Mouse (Mus musculus): ENCODE data around the gene Rps6kc1. TPM values are rescaled to one million over a fixed set of nuclear protein-coding genes. Genes with fewer than 3 reads are reported as not detected.

Rps6kc1 gene
- total RNA-seq, 2 experiments from 2014 or later: 13.3 to 14.8 TPM

- intact Hi-C loops (cut with DNase I; ENCODE audit: low total_unique reads): no loop called here
- DNase-seq: no peak
Observed at GRCm38 (mm10) chr1:190723926-190724430, 187.6 kb downstream of the Rps6kc1 start.

GRCm38 (mm10) chr1:190713848-190714247 is 197.7 kb downstream of the Rps6kc1 start:
- intact Hi-C loops (cut with DNase I; ENCODE audit: low total_unique reads): no loop called here
- DNase-seq: no peak

GRCm38 (mm10) chr1:190697576-190697975 is 214.0 kb downstream of the Rps6kc1 start:
- intact Hi-C loops (cut with DNase I; ENCODE audit: low total_unique reads): loop anchor here (10.0 kb wide), 1 partner anchor 653 kb away; no protein-coding TSS in a partner anchor

GRCm38 (mm10) chr1:190695589-190695988 is 216.0 kb downstream of the Rps6kc1 start:
- DNase-seq: peak; percentile 47
- intact Hi-C loops (cut with DNase I; ENCODE audit: low total_unique reads): loop anchor here (10.0 kb wide), 1 partner anchor 651 kb away; no protein-coding TSS in a partner anchor

More at GRCm38 (mm10) chr1:190697576-190697975, 214.0 kb downstream of the Rps6kc1 start:
- no peak for DNase-seq

- peak; percentile 19 for DNase-seq
- intact Hi-C loops (cut with DNase I; ENCODE audit: low total_unique reads): loop anchor here (10.0 kb wide), 1 partner anchor 646 kb away; no protein-coding TSS in a partner anchor
Observed at GRCm38 (mm10) chr1:190690528-190691262, 220.9 kb downstream of the Rps6kc1 start.

GRCm38 (mm10) chr1:190683060-190683459 is 228.5 kb downstream of the Rps6kc1 start:
- intact Hi-C loops (cut with DNase I; ENCODE audit: low total_unique reads): no loop called here
- no peak for DNase-seq

- intact Hi-C loops (cut with DNase I; ENCODE audit: low total_unique reads): no loop called here
- DNase-seq: peak; percentile 50
Observed at GRCm38 (mm10) chr1:190682021-190682926, 229.3 kb downstream of the Rps6kc1 start.

GRCm38 (mm10) chr1:190675455-190675854 is 236.1 kb downstream of the Rps6kc1 start:
- intact Hi-C loops (cut with DNase I; ENCODE audit: low total_unique reads): no loop called here
- DNase-seq: no peak

GRCm38 (mm10) chr1:190669099-190669498 is 242.5 kb downstream of the Rps6kc1 start:
- intact Hi-C loops (cut with DNase I; ENCODE audit: low total_unique reads): no loop called here
- no peak for DNase-seq

- DNase-seq: no peak
- intact Hi-C loops (cut with DNase I; ENCODE audit: low total_unique reads): no loop called here
Observed at GRCm38 (mm10) chr1:190667821-190668220, 243.7 kb downstream of the Rps6kc1 start.

- intact Hi-C loops (cut with DNase I; ENCODE audit: low total_unique reads): no loop called here
- no peak for DNase-seq
Observed at GRCm38 (mm10) chr1:190667326-190667725, 244.2 kb downstream of the Rps6kc1 start.

GRCm38 (mm10) chr1:190665490-190665875 is 246.1 kb downstream of the Rps6kc1 start:
- intact Hi-C loops (cut with DNase I; ENCODE audit: low total_unique reads): no loop called here
- no peak for DNase-seq

GRCm38 (mm10) chr1:190664767-190665489 is 246.6 kb downstream of the Rps6kc1 start:
- no peak for DNase-seq
- intact Hi-C loops (cut with DNase I; ENCODE audit: low total_unique reads): no loop called here

- intact Hi-C loops (cut with DNase I; ENCODE audit: low total_unique reads): no loop called here
- no peak for DNase-seq
Observed at GRCm38 (mm10) chr1:190663996-190664395, 247.6 kb downstream of the Rps6kc1 start.

GRCm38 (mm10) chr1:190662736-190663135 is 248.8 kb downstream of the Rps6kc1 start:
- DNase-seq: no peak
- intact Hi-C loops (cut with DNase I; ENCODE audit: low total_unique reads): no loop called here

GRCm38 (mm10) chr1:190661764-190662163 is 249.8 kb downstream of the Rps6kc1 start:
- DNase-seq: no peak
- intact Hi-C loops (cut with DNase I; ENCODE audit: low total_unique reads): no loop called here

GRCm38 (mm10) chr1:190661249-190661648 is 250.3 kb downstream of the Rps6kc1 start:
- intact Hi-C loops (cut with DNase I; ENCODE audit: low total_unique reads): no loop called here
- no peak for DNase-seq

GRCm38 (mm10) chr1:190659722-190660502 is 251.7 kb downstream of the Rps6kc1 start:
- intact Hi-C loops (cut with DNase I; ENCODE audit: low total_unique reads): no loop called here
- DNase-seq: no peak

- no peak for DNase-seq
- intact Hi-C loops (cut with DNase I; ENCODE audit: low total_unique reads): no loop called here
Observed at GRCm38 (mm10) chr1:190658266-190658665, 253.3 kb downstream of the Rps6kc1 start.

Data from gastrocnemius, postnatal 14 days (tissue).